Mouse (Mus musculus): ENCODE data around the gene Camkk2. TPM values are rescaled to one million over a fixed set of nuclear protein-coding genes. Genes with fewer than 3 reads are reported as not detected.

Camkk2 gene
- polyA plus RNA-seq, 1 experiment from 2014 or later, result 29.2 TPM

DNA sequence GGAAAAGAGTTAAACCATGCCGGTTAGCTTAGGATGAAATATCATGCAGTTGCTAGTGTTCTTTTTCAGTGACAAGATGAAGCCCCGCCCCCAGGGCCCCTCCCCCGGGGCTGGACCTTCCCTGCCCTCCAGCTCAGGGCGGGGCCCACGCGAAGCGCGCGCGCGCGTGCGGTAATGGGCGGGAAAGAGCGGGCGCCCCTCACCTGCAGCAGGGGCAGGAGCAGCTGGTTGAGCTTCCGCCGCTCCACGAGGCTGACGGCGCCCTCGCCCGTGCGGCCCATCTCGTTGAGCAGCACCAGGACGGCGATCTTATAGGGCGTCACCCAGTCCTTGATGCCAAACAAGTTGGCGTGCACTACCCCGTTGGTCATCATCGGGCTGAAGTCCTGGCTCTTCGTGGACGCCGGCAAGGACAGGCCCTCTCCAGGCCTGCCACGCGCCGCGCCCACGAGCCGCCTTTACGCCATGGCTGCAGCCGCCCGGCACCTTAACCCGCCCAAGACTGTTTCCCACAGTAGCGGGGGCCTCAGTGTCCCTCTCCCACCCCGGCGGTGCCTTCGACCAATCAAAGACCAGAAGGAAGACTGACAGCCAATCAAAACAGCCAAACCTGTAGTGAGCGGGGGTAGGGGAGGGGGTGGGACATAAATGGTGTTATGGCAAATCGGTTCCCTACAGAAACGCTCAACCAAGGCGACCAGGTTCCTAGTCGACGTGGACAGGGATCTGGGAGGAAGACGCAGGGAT is 41.7 kb upstream of the Camkk2 start, which contains the start of gene Anapc5:
Anapc5 (minus strand) TSS at position 563 of the 747 bp plus-strand sequence.
- Histone ChIP-seq H3K9ac (replicated peaks; ENCODE audit: low read depth) (peak within 1 kb of the TSS; percentile 63), H3K27ac (ENCODE audit: low read length) (peak within 1 kb of the TSS; percentile 91), H3K4me3 (ENCODE audit: low read depth, low read length) (peak within 1 kb of the TSS; percentile 90), H3K9me3 (ENCODE audit: low read length) (no peaks in the 10 kb centered on the region), H3K4me2 (replicated peaks; ENCODE audit: low read depth, low read length) (peak within 1 kb of the TSS; percentile 58), H3K27me3 (replicated peaks; ENCODE audit: insufficient read depth, low read length) (no peaks in the 10 kb centered on the region), H3K36me3 (ENCODE audit: insufficient read depth, low read length) (peaks cover 18% of the 10 kb centered on the region), H3K4me1 (ENCODE audit: insufficient read depth, low read depth, low read length) (no peaks in the 10 kb centered on the region; the same call in 1 of the 2 replicates)
- ATAC-seq, result peak; percentile 99
- WGBS, result under 1% methylated on average over 50 of the region's 55 CpGs
- peak; percentile 98 for DNase-seq (ENCODE audit: low spot score)
- peak; percentile 56 for TF ChIP-seq EP300 (IDR thresholded peaks at IDR 0.05)
- no peak; the same call in 1 of the 2 replicates for TF ChIP-seq CTCF (IDR thresholded peaks at IDR 0.05)

DNA sequence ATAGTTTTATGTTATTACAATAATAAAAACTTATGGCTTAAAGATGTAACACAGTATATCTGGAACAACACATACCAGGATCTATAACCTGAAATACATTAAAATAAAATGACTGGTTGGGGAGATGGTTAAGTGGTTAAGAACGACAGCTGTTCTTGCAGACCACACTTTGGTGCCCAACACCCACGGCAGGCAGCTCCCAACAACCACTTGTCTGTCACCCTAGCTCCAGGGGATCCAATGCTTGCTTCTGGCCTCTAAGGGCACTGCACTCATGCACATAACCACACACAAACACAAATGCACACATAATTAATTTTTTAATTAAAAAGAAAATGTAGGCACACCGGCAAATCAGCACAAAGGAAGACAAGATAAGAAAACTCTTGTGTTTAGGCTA is 33.5 kb upstream of the Camkk2 start:
- H3K9me3 ChIP-seq (ENCODE audit: low read length), result no peaks in the 10 kb centered on the region
- no peak for DNase-seq (ENCODE audit: low spot score)
- H3K4me3 ChIP-seq (ENCODE audit: low read depth, low read length), result no peak overlapping the region
- 76% methylated on average over 3 of the region's 3 CpGs for WGBS
- H3K9ac ChIP-seq (replicated peaks; ENCODE audit: low read depth), result no peak overlapping the region
- peaks cover 48% of the 10 kb centered on the region for H3K36me3 ChIP-seq (ENCODE audit: insufficient read depth, low read length)
- no peak overlapping the region for H3K4me2 ChIP-seq (replicated peaks; ENCODE audit: low read depth, low read length)
- no peak overlapping the region for H3K27ac ChIP-seq (ENCODE audit: low read length)
- no peaks in the 10 kb centered on the region for H3K27me3 ChIP-seq (replicated peaks; ENCODE audit: insufficient read depth, low read length)
- TF ChIP-seq CTCF (IDR thresholded peaks at IDR 0.05), result no peak
- no peak for TF ChIP-seq EP300 (IDR thresholded peaks at IDR 0.05)
- H3K4me1 ChIP-seq (ENCODE audit: insufficient read depth, low read depth, low read length), result no peaks in the 10 kb centered on the region
- no peak for ATAC-seq

- H3K4me2 ChIP-seq (replicated peaks; ENCODE audit: low read depth, low read length), result no peak overlapping the region
- ATAC-seq, result peak; percentile 72
- H3K4me1 ChIP-seq (ENCODE audit: insufficient read depth, low read depth, low read length), result no peaks in the 10 kb centered on the region
- H3K9me3 ChIP-seq (ENCODE audit: low read length), result no peaks in the 10 kb centered on the region
- peaks cover 42% of the 10 kb centered on the region for H3K36me3 ChIP-seq (ENCODE audit: insufficient read depth, low read length)
- TF ChIP-seq EP300 (IDR thresholded peaks at IDR 0.05), result no peak
- peak; percentile 81 for TF ChIP-seq CTCF (IDR thresholded peaks at IDR 0.05)
- H3K4me3 ChIP-seq (ENCODE audit: low read depth, low read length), result no peak overlapping the region
- no peaks in the 10 kb centered on the region for H3K27me3 ChIP-seq (replicated peaks; ENCODE audit: insufficient read depth, low read length)
- 91% methylated on average over 9 of the region's 9 CpGs for whole genome bisulfite sequencing
- no peak overlapping the region for H3K9ac ChIP-seq (replicated peaks; ENCODE audit: low read depth)
- H3K27ac ChIP-seq (ENCODE audit: low read length), result no peak overlapping the region
- peak; percentile 80 for DNase-seq (ENCODE audit: low spot score)
Observed at GRCm38 (mm10) chr5:122811364-122812079, 32.3 kb upstream of the Camkk2 start.

GRCm38 (mm10) chr5:122805503-122805902 is 26.3 kb upstream of the Camkk2 start:
- ATAC-seq, result no peak
- no peak for TF ChIP-seq EP300 (IDR thresholded peaks at IDR 0.05)
- peak; percentile 59 for TF ChIP-seq CTCF (IDR thresholded peaks at IDR 0.05)
- no peak overlapping the region for H3K4me2 ChIP-seq (replicated peaks; ENCODE audit: low read depth, low read length)
- no peaks in the 10 kb centered on the region for H3K4me1 ChIP-seq (ENCODE audit: insufficient read depth, low read depth, low read length)
- H3K27ac ChIP-seq (ENCODE audit: low read length), result no peak overlapping the region
- H3K36me3 ChIP-seq (ENCODE audit: insufficient read depth, low read length), result peaks cover 27% of the 10 kb centered on the region; the same call in 1 of the 2 replicates
- 69% methylated on average over 3 of the region's 3 CpGs for WGBS
- H3K9me3 ChIP-seq (ENCODE audit: low read length), result no peaks in the 10 kb centered on the region
- no peak overlapping the region for H3K9ac ChIP-seq (replicated peaks; ENCODE audit: low read depth)
- no peaks in the 10 kb centered on the region for H3K27me3 ChIP-seq (replicated peaks; ENCODE audit: insufficient read depth, low read length)
- H3K4me3 ChIP-seq (ENCODE audit: low read depth, low read length), result no peak overlapping the region
- peak; percentile 30 for DNase-seq (ENCODE audit: low spot score)

GRCm38 (mm10) chr5:122802706-122803105 is 23.5 kb upstream of the Camkk2 start:
- H3K4me3 ChIP-seq (ENCODE audit: low read depth, low read length), result no peak overlapping the region
- WGBS, result 60% methylated on average over 9 of the region's 9 CpGs
- ATAC-seq, result no peak
- no peaks in the 10 kb centered on the region for H3K9me3 ChIP-seq (ENCODE audit: low read length)
- no peak for DNase-seq (ENCODE audit: low spot score)
- H3K4me2 ChIP-seq (replicated peaks; ENCODE audit: low read depth, low read length), result no peak overlapping the region
- TF ChIP-seq CTCF (IDR thresholded peaks at IDR 0.05), result no peak
- TF ChIP-seq EP300 (IDR thresholded peaks at IDR 0.05), result no peak
- H3K9ac ChIP-seq (replicated peaks; ENCODE audit: low read depth), result no peak overlapping the region
- H3K4me1 ChIP-seq (ENCODE audit: insufficient read depth, low read depth, low read length), result peaks cover 6% of the 10 kb centered on the region; the same call in 1 of the 2 replicates
- peaks cover 29% of the 10 kb centered on the region; the same call in 1 of the 2 replicates for H3K36me3 ChIP-seq (ENCODE audit: insufficient read depth, low read length)
- no peak overlapping the region for H3K27ac ChIP-seq (ENCODE audit: low read length)
- H3K27me3 ChIP-seq (replicated peaks; ENCODE audit: insufficient read depth, low read length), result no peaks in the 10 kb centered on the region

DNA sequence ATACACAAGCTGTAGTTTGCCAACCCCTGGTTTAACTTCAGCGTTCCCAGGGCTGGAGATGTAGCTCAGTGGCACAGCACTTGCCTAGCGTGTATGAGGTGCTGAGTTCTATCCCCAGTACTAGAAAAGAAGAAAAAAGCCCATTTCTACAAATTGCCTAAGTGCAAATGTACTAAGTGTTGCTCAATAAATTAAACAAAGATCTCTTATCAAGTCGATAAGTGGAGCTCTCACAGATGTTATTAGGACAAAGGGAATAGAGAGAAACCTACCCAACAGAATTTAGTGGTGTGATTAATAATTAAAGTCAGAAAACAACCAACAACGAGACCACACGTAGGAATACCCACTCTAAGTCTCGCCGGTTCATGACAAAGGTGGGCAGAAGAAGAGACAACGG is 22.5 kb upstream of the Camkk2 start:
- H3K4me3 ChIP-seq (ENCODE audit: low read depth, low read length), result no peak overlapping the region
- no peaks in the 10 kb centered on the region for H3K27me3 ChIP-seq (replicated peaks; ENCODE audit: insufficient read depth, low read length)
- no peak overlapping the region for H3K9ac ChIP-seq (replicated peaks; ENCODE audit: low read depth)
- WGBS, result 76% methylated on average over 8 of the region's 8 CpGs
- peaks cover 6% of the 10 kb centered on the region; the same call in 1 of the 2 replicates for H3K4me1 ChIP-seq (ENCODE audit: insufficient read depth, low read depth, low read length)
- H3K4me2 ChIP-seq (replicated peaks; ENCODE audit: low read depth, low read length), result no peak overlapping the region
- no peak for TF ChIP-seq EP300 (IDR thresholded peaks at IDR 0.05)
- DNase-seq (ENCODE audit: low spot score) (no peak), ATAC-seq (no peak)
- H3K27ac ChIP-seq (ENCODE audit: low read length), result no peak overlapping the region
- peaks cover 28% of the 10 kb centered on the region; the same call in 1 of the 2 replicates for H3K36me3 ChIP-seq (ENCODE audit: insufficient read depth, low read length)
- no peaks in the 10 kb centered on the region for H3K9me3 ChIP-seq (ENCODE audit: low read length)
